Mouse (Mus musculus): ENCODE data around the gene Btbd35f26. TPM values are rescaled to one million over a fixed set of nuclear protein-coding genes. Genes with fewer than 3 reads are reported as not detected.
"Not testable (repeated sequence)": the region's sequence is repeated elsewhere in the genome, so short reads cannot be mapped to it uniquely, and the experiment has no call there.

The Btbd35f26 gene
- total RNA-seq (2022), result not detected

DNA sequence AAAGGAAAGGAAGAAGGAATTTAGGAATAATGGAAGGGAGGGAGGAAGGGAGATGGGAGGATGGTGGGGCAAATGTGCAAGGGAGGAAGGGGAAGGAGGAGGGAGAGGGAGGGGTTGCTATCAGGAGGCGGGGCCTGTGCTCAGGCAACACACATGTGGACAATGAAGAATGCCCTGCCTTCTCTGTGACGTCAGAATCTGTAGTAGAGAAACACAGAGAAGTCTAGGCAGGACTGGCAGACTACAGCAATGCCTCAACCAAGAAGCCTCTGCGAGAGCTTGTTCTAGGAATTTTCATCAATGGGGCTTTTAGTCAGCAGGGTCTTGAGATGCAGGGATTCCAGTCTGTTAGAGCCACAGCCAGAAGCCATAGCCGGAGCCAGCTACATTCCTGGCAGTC lies at the start of gene Btbd35f26:
TSS of gene Btbd35f26 (plus strand) at position 301 of the 400 bp plus-strand sequence.
- not testable (repeated sequence) for DNase-seq

DNA sequence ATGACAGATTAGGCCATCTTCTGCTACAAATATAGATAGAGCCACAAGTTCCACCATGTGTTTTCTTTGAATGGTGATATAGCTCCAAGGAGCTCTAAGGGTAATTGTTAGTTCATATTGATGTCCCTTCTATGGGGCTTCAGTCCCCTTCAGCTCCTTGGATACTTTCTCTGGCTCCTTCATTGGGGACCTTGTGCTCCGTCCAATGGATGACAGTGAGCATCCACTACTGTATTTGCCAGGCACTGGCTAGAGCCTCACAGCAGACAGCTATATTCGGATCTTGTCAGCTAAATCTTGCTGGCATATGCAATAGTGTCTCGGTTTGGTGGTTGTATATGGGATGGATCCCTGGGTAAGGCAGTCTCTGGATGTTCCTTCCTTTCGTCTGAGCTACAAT lies 5.7 kb downstream of the Btbd35f26 start:
- DNase-seq, result not testable (repeated sequence)

DNA sequence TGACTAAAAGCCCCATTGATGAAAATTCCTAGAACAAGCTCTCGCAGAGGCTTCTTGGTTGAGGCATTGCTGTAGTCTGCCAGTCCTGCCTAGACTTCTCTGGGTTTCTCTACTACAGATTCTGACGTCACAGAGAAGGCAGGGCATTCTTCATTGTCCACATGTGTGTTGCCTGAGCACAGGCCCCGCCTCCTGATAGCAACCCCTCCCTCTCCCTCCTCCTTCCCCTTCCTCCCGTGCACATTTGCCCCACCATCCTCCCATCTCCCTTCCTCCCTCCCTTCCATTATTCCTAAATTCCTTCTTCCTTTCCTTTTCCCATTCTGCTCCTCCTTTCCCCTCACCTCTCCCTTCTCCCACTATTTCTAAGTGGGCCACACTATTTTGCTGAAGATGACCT lies 47.6 kb downstream of the Btbd35f26 start, which contains the start of gene Btbd35f19:
TSS of gene Btbd35f19 (minus strand) at position 101 of the 400 bp plus-strand sequence.
- DNase-seq, result not testable (repeated sequence)

Other genes starting within 250 kb of the Btbd35f26 start
- gene Btbd35f29, start 218.8 kb upstream of the Btbd35f26 start, total RNA-seq (2022), result not detected
- not detected for gene Spin2f, start 82.6 kb upstream of the Btbd35f26 start, total RNA-seq (2022)
- gene Btbd35f19, start 47.5 kb downstream of the Btbd35f26 start, total RNA-seq (2022), result not detected
- not detected for gene Gm21883, start 237.8 kb downstream of the Btbd35f26 start, total RNA-seq (2022)